Mouse (Mus musculus) C2C12 (cell line): Measurements from ENCODE around the gene Tceal3.

ENCODE experiments used
- CEBPB ChIP-seq: IDR thresholded peaks from one replicate; pipeline ENCODE4 v1.6.1; 2011; ENCODE audit warnings: low read depth, mild to moderate bottlenecking, control low read depth, moderate library complexity
- CTCF ChIP-seq: IDR thresholded peaks from one replicate; pipeline ENCODE4 v1.5.1; 2011; ENCODE audit not compliant: control insufficient read depth, insufficient read depth, insufficient read length
- FOSL1 ChIP-seq: IDR thresholded peaks from one replicate; pipeline ENCODE4 v1.8.0; 2011; ENCODE audit warnings: mild to moderate bottlenecking, low read length; ENCODE audit not compliant: poor library complexity, insufficient read depth, severe bottlenecking

DNA sequence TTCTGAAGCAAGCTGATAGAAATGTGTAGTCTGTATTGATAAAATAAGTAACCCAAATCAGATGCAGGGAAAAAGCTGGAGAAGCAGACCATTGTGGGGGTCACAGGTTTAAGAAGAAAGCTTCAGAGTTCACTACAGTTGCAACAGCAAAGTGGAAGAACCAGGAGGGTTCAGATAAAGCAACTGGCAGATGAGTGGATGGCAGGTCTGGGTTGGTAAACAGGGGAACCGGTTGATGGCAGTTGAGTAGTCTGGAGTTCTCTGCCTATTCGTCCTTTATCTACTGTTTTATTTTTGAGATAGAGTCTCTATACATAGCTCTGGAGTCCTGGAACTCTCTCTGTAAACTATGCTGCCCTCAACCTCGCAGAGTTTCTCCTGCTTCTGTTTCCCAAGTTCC lies 90.3 kb downstream of the Tceal3 start:
- TF ChIP-seq CTCF: no peak
- TF ChIP-seq FOSL1: no peak
- no peak for TF ChIP-seq CEBPB
